Mouse (Mus musculus) midbrain, embryonic 14.5 days (tissue): ENCODE data around the gene Gab1. TPM values are rescaled to one million over a fixed set of nuclear protein-coding genes. Genes with fewer than 3 reads are reported as not detected.

Source experiments
- ATAC-seq: fragments of 200-750 bp; cut with Nextera tagmentation; 2 replicates; pipeline ENCODE4 v1.8.0; 2017; ENCODE audit warnings: moderate number of reproducible peaks, moderate library complexity; ENCODE audit not compliant: low FRiP score, low TSS enrichment
- DNase-seq: peaks from one replicate; pipeline ENCODE4 v3.0.0-alpha.2; 2015
- H3K27ac ChIP-seq: fragments of 300-500 bp; sonication (generic); replicated peaks from 2 replicates; pipeline ENCODE4 v1.5.1; 2014; ENCODE audit warnings: mild to moderate bottlenecking, low read depth, low read length, moderate library complexity
- H3K27me3 ChIP-seq: fragments of 300-500 bp; sonication (generic); 2 replicates; pipeline ENCODE4 v1.6.1; 2014; ENCODE audit warnings: low read length, control low read depth, mixed read lengths; ENCODE audit not compliant: control insufficient read depth, insufficient read depth
- H3K36me3 ChIP-seq: fragments of 300-500 bp; sonication (generic); 2 replicates; pipeline ENCODE4 v1.6.1; 2014; ENCODE audit warnings: low read length, control low read depth; ENCODE audit not compliant: control insufficient read depth, insufficient read depth
- H3K4me1 ChIP-seq: fragments of 300-500 bp; sonication (generic); 2 replicates; pipeline ENCODE4 v1.6.1; 2014; ENCODE audit warnings: mild to moderate bottlenecking, antibody characterized with exemption, low read length, control low read depth; ENCODE audit not compliant: control insufficient read depth, insufficient read depth
- H3K4me2 ChIP-seq: fragments of 300-500 bp; sonication (generic); 2 replicates; pipeline ENCODE4 v1.6.1; 2014; ENCODE audit warnings: mild to moderate bottlenecking, low read length, moderate library complexity
- H3K4me3 ChIP-seq: fragments of 300-500 bp; sonication (generic); replicated peaks from 2 replicates; pipeline ENCODE4 v1.5.1; 2014; ENCODE audit warnings: low read depth, low read length
- H3K9ac ChIP-seq: fragments of 300-500 bp; sonication (generic); replicated peaks from 2 replicates; pipeline ENCODE4 v1.6.1; 2014; ENCODE audit warnings: mild to moderate bottlenecking, low read length, moderate library complexity
- H3K9me3 ChIP-seq: fragments of 300-500 bp; sonication (generic); 2 replicates; pipeline ENCODE4 v1.6.1; 2016; ENCODE audit warnings: low read length, control low read depth, mixed read lengths; ENCODE audit not compliant: control insufficient read depth
- WGBS: fragments of 180-500 bp; shearing (Covaris S2); extraction: QIAGEN DNeasy Blood & Tissue Kit; methylation state at CpG from one replicate; pipeline ENCODE4 v1.1.7; 2014; 5-methylcytosine and 5-hydroxymethylcytosine counted together
- polyA plus RNA-seq: library from polyadenylated mRNA; unstranded; fragments of >200 nt; fragmentation: Nextera tagmentation; extraction: Ambion mirVana; gene quantifications from 2 replicates; pipeline ENCODE4 v1.2.1, GENCODE M21; 2014

The Gab1 gene
- polyA plus RNA-seq, 1 experiment from 2014 or later = 13.0 TPM

GRCm38 (mm10) chr8:80817065-80817464 is 63.3 kb downstream of the Gab1 start:
- DNase-seq = no peak
- no peak overlapping the region for H3K4me2 ChIP-seq
- ATAC-seq = no peak
- H3K9ac ChIP-seq = no peak overlapping the region
- 75% methylated on average over 2 of the region's 2 CpGs for WGBS
- H3K27ac ChIP-seq = no peak overlapping the region
- peaks cover 9% of the 10 kb centered on the region; the same call in 1 of the 2 replicates for H3K4me1 ChIP-seq
- no peak overlapping the region for H3K4me3 ChIP-seq
- no peaks in the 10 kb centered on the region for H3K36me3 ChIP-seq
- no peaks in the 10 kb centered on the region for H3K9me3 ChIP-seq
- H3K27me3 ChIP-seq = no peaks in the 10 kb centered on the region

DNA sequence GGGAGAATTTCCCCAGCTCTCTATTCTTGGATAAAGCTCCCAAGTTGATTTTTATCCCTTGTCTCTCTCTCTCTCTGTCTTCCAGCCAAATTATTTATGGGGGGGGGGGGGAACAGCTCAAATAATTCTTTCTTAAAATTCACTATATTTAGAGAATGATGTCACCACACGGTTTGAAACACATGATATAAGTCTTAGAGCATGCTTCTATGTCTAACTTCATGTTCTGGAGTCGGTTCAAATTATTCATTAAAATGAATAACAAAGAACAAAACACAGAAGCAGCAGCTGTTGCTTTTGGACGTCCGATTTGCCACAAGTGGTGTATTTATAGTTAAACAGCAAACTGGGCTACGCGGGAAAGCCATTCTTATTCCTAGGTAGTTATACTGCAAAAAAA is 65.1 kb downstream of the Gab1 start:
- 67% methylated on average over 6 of the region's 6 CpGs for WGBS
- H3K36me3 ChIP-seq = no peaks in the 10 kb centered on the region
- no peaks in the 10 kb centered on the region for H3K27me3 ChIP-seq
- DNase-seq (no peak), ATAC-seq (no peak)
- peaks cover 9% of the 10 kb centered on the region; the same call in 1 of the 2 replicates for H3K4me1 ChIP-seq
- no peak overlapping the region for H3K4me3 ChIP-seq
- no peak overlapping the region for H3K9ac ChIP-seq
- H3K9me3 ChIP-seq = no peaks in the 10 kb centered on the region
- no peak overlapping the region for H3K4me2 ChIP-seq
- H3K27ac ChIP-seq = no peak overlapping the region

- DNase-seq (no peak), ATAC-seq (peak; percentile 57)
- H3K4me1 ChIP-seq = peaks cover 9% of the 10 kb centered on the region; the same call in 1 of the 2 replicates
- no peaks in the 10 kb centered on the region for H3K9me3 ChIP-seq
- H3K9ac ChIP-seq = no peak overlapping the region
- H3K4me2 ChIP-seq = peak overlapping the region; percentile 4; the same call in 1 of the 2 replicates
- no peak overlapping the region for H3K27ac ChIP-seq
- no peaks in the 10 kb centered on the region for H3K36me3 ChIP-seq
- no peaks in the 10 kb centered on the region for H3K27me3 ChIP-seq
- WGBS = 51% methylated on average over 13 of the region's 13 CpGs
- H3K4me3 ChIP-seq = no peak overlapping the region
Observed at GRCm38 (mm10) chr8:80814087-80814791, 66.1 kb downstream of the Gab1 start.

- ATAC-seq (no peak), DNase-seq (peak; percentile 50)
- Histone ChIP-seq H3K9ac (no peak overlapping the region), H3K27me3 (no peaks in the 10 kb centered on the region), H3K4me2 (no peak overlapping the region), H3K4me1 (peaks cover 14% of the 10 kb centered on the region; the same call in 1 of the 2 replicates), H3K9me3 (no peaks in the 10 kb centered on the region), H3K27ac (no peak overlapping the region), H3K4me3 (no peak overlapping the region), H3K36me3 (no peaks in the 10 kb centered on the region)
- 88% methylated on average over 5 of the region's 5 CpGs for WGBS
Observed at GRCm38 (mm10) chr8:80813439-80813838, 66.9 kb downstream of the Gab1 start.

DNA sequence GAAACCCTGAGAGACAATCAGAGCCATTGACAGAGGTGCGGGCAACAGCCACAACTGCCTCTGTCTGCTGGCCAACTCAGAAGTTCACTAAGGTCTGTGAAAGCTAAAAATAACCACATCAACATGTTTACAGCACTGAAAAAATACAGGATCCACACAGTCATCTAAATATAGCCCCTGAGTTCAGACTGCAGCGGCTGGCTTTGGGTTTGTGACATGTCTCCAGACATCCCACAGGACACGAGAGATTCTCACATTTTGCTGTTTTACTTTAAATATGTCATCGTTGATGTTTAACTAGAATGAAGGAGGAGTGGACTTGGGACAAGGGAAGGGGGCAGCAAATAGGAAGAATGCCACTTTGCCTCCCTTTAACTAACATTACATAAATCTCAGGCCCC is 68.7 kb downstream of the Gab1 start:
- no peak overlapping the region for H3K27ac ChIP-seq
- H3K9me3 ChIP-seq = no peaks in the 10 kb centered on the region
- no peaks in the 10 kb centered on the region for H3K27me3 ChIP-seq
- H3K9ac ChIP-seq = no peak overlapping the region
- H3K36me3 ChIP-seq = no peaks in the 10 kb centered on the region
- H3K4me3 ChIP-seq = no peak overlapping the region
- WGBS = 86% methylated on average over 4 of the region's 4 CpGs
- no peak for DNase-seq
- peaks cover 22% of the 10 kb centered on the region for H3K4me1 ChIP-seq
- no peak for ATAC-seq
- no peak overlapping the region for H3K4me2 ChIP-seq

- no peaks in the 10 kb centered on the region for H3K27me3 ChIP-seq
- H3K36me3 ChIP-seq = no peaks in the 10 kb centered on the region
- H3K4me3 ChIP-seq = no peak overlapping the region
- ATAC-seq (no peak), DNase-seq (no peak)
- WGBS = 86% methylated on average over 4 of the region's 4 CpGs
- peaks cover 22% of the 10 kb centered on the region for H3K4me1 ChIP-seq
- H3K9ac ChIP-seq = no peak overlapping the region
- no peak overlapping the region for H3K4me2 ChIP-seq
- H3K9me3 ChIP-seq = no peaks in the 10 kb centered on the region
- no peak overlapping the region for H3K27ac ChIP-seq
Observed at GRCm38 (mm10) chr8:80810916-80811315, 69.4 kb downstream of the Gab1 start.

- no peaks in the 10 kb centered on the region for H3K36me3 ChIP-seq
- H3K4me2 ChIP-seq = no peak overlapping the region
- WGBS = 96% methylated on average over 5 of the region's 5 CpGs
- no peak overlapping the region for H3K9ac ChIP-seq
- H3K4me3 ChIP-seq = no peak overlapping the region
- H3K4me1 ChIP-seq = peaks cover 22% of the 10 kb centered on the region
- H3K27ac ChIP-seq = no peak overlapping the region
- DNase-seq = no peak
- ATAC-seq = no peak
- H3K27me3 ChIP-seq = no peaks in the 10 kb centered on the region
- no peaks in the 10 kb centered on the region for H3K9me3 ChIP-seq
Observed at GRCm38 (mm10) chr8:80810442-80810841, 69.9 kb downstream of the Gab1 start.

DNA sequence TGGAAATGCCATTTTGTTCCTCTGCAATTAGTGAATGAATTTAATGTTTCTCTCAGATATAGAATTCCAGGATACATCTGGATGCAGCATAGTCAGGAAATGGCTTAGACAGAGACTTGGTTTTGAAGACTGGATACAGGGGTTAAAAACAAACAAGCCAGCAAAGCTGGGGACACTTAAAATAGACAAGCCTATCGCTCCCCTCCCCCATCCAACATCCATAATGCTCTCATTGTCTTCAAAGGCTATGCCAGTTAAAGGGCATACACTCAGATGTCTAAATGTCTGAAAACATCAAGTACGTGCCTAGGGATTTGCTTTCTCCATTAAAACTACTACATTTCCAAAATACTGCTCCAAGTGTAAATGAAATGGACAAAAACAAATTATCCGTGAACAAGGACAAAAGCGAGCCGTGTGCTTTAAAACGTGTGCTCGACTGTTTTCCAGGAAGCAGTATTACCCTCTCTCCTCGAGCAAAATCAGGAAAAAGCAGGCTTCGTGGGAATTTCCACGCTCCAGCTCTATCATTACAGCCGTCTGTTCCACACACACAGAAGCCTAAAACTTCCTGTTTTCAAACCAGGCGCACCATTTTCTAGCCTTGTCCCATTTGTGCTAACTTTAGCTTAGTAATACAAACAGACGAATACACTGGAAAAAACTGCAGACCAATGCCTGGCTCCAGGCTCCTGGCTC is 72.4 kb downstream of the Gab1 start:
- DNase-seq (peak; percentile 68), ATAC-seq (no peak)
- Histone ChIP-seq H3K4me3 (no peak overlapping the region), H3K4me1 (peaks cover 18% of the 10 kb centered on the region), H3K9me3 (no peaks in the 10 kb centered on the region), H3K36me3 (no peaks in the 10 kb centered on the region), H3K9ac (0 out of 2 replicates have a peak overlapping the region, but pooled peaks have one; percentile 20), H3K27ac (peak overlapping the region; percentile 61), H3K27me3 (no peaks in the 10 kb centered on the region), H3K4me2 (peak overlapping the region; percentile 27; the same call in 1 of the 2 replicates)
- 34% methylated on average over 13 of the region's 13 CpGs for WGBS
